Mouse (Mus musculus): ENCODE data around the gene Rpl14.

DNA sequence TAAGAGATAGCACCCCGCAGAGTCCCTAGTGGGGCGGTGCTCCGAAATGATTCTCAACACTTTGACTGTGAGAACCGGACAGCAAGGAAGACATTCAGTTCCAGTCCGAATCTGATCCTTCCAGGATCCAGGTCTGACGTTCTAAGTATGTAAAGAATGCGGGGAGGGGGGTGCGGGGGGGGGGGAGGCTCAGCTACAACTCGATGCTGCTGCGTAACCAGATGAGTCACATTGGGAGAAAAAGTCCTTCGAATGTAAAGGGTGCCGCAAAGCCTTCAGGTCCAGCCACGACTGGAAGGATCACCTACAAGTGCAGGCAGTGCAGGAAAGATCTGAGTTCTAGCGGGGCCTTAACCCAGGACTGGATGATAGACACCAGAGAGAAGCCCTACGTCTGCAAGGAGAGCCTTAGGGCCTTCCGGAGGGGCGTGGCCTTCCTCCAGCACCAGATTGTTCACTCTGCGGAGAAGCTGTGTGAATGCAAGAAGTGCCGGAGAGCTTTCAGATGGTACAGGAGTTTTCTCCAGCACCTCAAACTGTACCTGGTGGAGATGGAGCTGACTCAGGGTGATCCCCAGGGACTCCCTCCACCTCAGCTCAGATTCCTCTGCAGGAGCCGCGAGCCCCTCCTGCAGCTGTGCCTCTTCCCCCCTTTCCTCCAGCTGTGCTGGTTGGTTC is 10.8 kb downstream of the Rpl14 start:
- TF ChIP-seq CTCF (IDR thresholded peaks at IDR 0.05; ENCODE audit: control insufficient read depth, insufficient read depth, insufficient replicate concordance, low read depth, low read length) (no peak), POLR2A (IDR thresholded peaks at IDR 0.05; ENCODE audit: control insufficient read depth, low read depth, low read length) (no peak; the same call in 1 of the 2 replicates)
